Mouse (Mus musculus): Measurements from ENCODE around the gene Mrtfa. TPM values are rescaled to one million over a fixed set of nuclear protein-coding genes. Genes with fewer than 3 reads are reported as not detected.
"Not testable (repeated sequence)": the region's sequence is repeated elsewhere in the genome, so short reads cannot be mapped to it uniquely, and the experiment has no call there.

Mrtfa gene
- polyA plus RNA-seq, 1 experiment from 2014 or later, result 28.2 TPM

DNA sequence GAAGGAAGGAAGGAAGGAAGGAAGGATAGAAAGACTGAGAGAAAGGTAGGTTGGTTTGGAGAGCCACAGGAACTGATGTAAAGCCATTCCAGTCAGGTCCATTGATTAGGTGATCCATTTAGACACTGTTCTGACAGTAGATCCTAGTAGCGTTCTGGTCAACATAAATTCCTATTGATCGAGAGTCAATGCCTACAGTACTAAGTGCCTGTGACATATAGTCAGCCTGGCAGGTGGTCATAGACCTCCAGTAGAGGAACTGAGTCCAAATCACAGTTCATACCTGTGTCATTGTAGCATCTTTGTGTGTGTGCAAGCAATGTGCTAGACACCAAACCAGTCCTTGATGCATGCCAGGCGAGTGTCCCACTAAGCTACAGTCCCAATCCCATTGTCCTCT, 37.7 kb upstream of the Mrtfa start:
- Histone ChIP-seq H3K9ac (ENCODE audit: low read depth, low read length) (no peak overlapping the region), H3K27ac (ENCODE audit: low read depth, low read length) (no peak overlapping the region), H3K4me2 (replicated peaks; ENCODE audit: low read depth, low read length) (no peak overlapping the region), H3K36me3 (ENCODE audit: control insufficient read depth, insufficient read depth, low read length) (no peaks in the 10 kb centered on the region), H3K9me3 (ENCODE audit: control insufficient read depth, low read length) (no peaks in the 10 kb centered on the region), H3K27me3 (ENCODE audit: control insufficient read depth, insufficient read depth, low read length) (no peaks in the 10 kb centered on the region), H3K4me3 (ENCODE audit: low read length) (no peak overlapping the region), H3K4me1 (ENCODE audit: control insufficient read depth, insufficient read depth, low read length) (no peaks in the 10 kb centered on the region)
- ATAC-seq (ENCODE audit: low FRiP score, low TSS enrichment), result no peak
- WGBS, result 95% methylated on average over 3 of the region's 3 CpGs

DNA sequence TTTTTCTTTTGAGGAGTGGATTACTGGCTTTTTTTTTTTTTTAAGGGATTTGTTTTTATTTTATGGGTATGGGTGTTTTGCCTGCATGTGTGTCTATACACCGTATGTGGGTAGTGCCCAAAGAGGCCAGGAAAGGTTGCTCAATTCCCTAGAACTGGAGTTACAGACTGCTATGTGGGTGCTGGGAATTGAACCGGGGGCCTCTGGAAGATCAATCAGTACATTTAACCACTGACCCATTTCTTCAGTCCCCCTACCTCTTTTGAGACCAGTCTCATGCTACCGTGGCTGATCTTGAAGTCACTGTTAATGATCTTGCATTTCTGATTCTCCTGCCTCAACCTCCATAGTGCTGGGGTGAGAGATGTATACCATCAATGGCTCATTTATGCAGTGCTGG, 36.7 kb upstream of the Mrtfa start:
- Histone ChIP-seq H3K27me3 (ENCODE audit: control insufficient read depth, insufficient read depth, low read length) (no peaks in the 10 kb centered on the region), H3K4me3 (ENCODE audit: low read length) (no peak overlapping the region), H3K36me3 (ENCODE audit: control insufficient read depth, insufficient read depth, low read length) (no peaks in the 10 kb centered on the region), H3K9me3 (ENCODE audit: control insufficient read depth, low read length) (no peaks in the 10 kb centered on the region), H3K9ac (ENCODE audit: low read depth, low read length) (no peak overlapping the region), H3K4me1 (ENCODE audit: control insufficient read depth, insufficient read depth, low read length) (no peaks in the 10 kb centered on the region), H3K27ac (ENCODE audit: low read depth, low read length) (no peak overlapping the region), H3K4me2 (replicated peaks; ENCODE audit: low read depth, low read length) (no peak overlapping the region)
- 88% methylated on average over 3 of the region's 3 CpGs for WGBS
- no peak for ATAC-seq (ENCODE audit: low FRiP score, low TSS enrichment)

DNA sequence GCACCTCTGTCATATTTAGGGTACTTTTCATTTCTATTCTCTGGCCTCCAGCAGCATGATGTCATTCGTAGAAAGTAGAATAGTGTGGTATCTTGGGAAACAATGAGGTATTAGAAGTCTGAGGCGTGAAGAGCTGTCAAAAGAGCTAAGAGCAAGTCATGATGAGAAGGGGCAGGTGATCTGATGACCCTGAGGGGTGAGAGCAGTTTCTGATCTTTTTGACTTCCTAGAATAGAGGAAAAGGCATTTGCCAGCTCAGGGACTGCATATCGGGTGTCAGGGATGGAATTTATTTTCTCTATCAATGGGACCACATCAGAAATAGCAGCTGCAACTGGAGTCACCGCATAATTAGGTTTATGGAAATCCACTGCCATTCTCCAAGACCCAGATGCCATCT, 36.2 kb upstream of the Mrtfa start:
- Histone ChIP-seq H3K36me3 (ENCODE audit: control insufficient read depth, insufficient read depth, low read length) (no peaks in the 10 kb centered on the region), H3K9me3 (ENCODE audit: control insufficient read depth, low read length) (no peaks in the 10 kb centered on the region), H3K4me1 (ENCODE audit: control insufficient read depth, insufficient read depth, low read length) (no peaks in the 10 kb centered on the region), H3K27me3 (ENCODE audit: control insufficient read depth, insufficient read depth, low read length) (no peaks in the 10 kb centered on the region), H3K4me2 (replicated peaks; ENCODE audit: low read depth, low read length) (no peak overlapping the region), H3K9ac (ENCODE audit: low read depth, low read length) (no peak overlapping the region), H3K4me3 (ENCODE audit: low read length) (no peak overlapping the region), H3K27ac (ENCODE audit: low read depth, low read length) (no peak overlapping the region)
- no peak for ATAC-seq (ENCODE audit: low FRiP score, low TSS enrichment)
- WGBS, result 80% methylated on average over 4 of the region's 4 CpGs

DNA sequence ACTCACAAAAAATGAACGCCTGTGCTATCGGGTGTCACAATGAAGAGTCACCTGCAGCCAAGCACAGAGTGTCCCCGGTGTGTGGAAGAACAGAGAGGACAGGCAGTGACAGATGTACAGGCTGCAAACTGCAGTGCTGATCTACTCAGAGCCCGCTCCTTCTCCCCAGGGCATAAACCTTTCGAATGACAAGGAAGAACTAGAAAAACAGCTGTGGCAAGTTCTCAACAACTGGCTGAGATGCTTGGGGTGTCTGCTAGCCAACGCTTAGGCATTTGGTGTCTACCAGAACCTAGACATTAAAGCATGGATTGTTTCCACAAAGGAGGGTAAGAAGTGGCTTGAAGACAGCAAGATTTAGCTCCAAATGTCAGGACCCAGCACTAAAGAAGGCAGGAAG, 35.2 kb upstream of the Mrtfa start:
- WGBS, result 63% methylated on average over 6 of the region's 6 CpGs
- Histone ChIP-seq H3K4me1 (ENCODE audit: control insufficient read depth, insufficient read depth, low read length) (no peaks in the 10 kb centered on the region), H3K4me3 (ENCODE audit: low read length) (no peak overlapping the region), H3K9me3 (ENCODE audit: control insufficient read depth, low read length) (no peaks in the 10 kb centered on the region), H3K4me2 (replicated peaks; ENCODE audit: low read depth, low read length) (no peak overlapping the region), H3K27me3 (ENCODE audit: control insufficient read depth, insufficient read depth, low read length) (0 out of 2 replicates have a peak, but pooled peaks cover 1% of the 10 kb centered on the region), H3K36me3 (ENCODE audit: control insufficient read depth, insufficient read depth, low read length) (no peaks in the 10 kb centered on the region), H3K9ac (ENCODE audit: low read depth, low read length) (no peak overlapping the region), H3K27ac (ENCODE audit: low read depth, low read length) (no peak overlapping the region)
- ATAC-seq (ENCODE audit: low FRiP score, low TSS enrichment), result no peak

DNA sequence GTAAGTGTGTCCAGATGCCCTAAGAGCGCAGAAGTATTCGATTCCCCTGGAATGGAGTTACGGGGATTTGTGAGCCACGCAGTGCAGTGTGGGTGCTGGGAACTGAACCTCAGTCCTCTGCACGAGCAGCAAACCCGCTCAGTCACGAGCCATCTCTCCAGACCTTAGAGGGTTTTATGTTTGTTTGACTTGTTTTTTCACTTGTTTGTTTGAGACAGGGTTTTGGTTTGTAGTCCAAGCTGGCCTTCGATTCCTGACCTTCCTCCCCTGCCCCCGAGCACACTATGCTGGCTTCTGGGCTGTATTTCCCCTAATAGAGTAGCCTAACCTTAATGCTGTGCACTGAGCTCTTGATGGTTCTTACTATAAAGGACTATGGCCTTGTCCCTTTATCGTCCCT, 34.5 kb upstream of the Mrtfa start:
- 80% methylated on average over 10 of the region's 10 CpGs for WGBS
- ATAC-seq (ENCODE audit: low FRiP score, low TSS enrichment), result no peak

DNA sequence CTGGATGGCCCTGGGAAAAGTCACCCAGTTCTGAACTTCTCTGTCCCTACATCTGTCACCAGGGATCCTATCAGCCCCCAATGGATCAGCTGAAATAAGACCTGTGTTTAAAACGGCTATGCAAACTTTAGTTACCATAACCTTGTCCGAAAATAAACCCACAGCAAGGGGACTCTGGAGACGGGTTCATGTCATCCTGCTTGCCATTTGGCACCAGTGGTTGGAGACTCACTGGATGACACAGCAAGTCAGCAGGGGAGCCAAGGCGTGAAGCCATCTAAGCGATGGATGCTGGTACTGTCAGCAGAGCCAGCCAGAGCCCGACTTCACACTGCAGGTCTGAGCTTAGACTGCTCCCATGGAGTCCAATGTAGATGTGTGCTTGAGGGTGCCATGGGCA, 30.9 kb upstream of the Mrtfa start:
- Histone ChIP-seq H3K4me1 (ENCODE audit: control insufficient read depth, insufficient read depth, low read length) (no peaks in the 10 kb centered on the region), H3K36me3 (ENCODE audit: control insufficient read depth, insufficient read depth, low read length) (no peaks in the 10 kb centered on the region), H3K27ac (ENCODE audit: low read depth, low read length) (no peak overlapping the region), H3K4me2 (replicated peaks; ENCODE audit: low read depth, low read length) (no peak overlapping the region), H3K9ac (ENCODE audit: low read depth, low read length) (no peak overlapping the region), H3K27me3 (ENCODE audit: control insufficient read depth, insufficient read depth, low read length) (0 out of 2 replicates have a peak, but pooled peaks cover 2% of the 10 kb centered on the region), H3K4me3 (ENCODE audit: low read length) (no peak overlapping the region), H3K9me3 (ENCODE audit: control insufficient read depth, low read length) (no peaks in the 10 kb centered on the region)
- WGBS, result 46% methylated on average over 6 of the region's 6 CpGs
- ATAC-seq (ENCODE audit: low FRiP score, low TSS enrichment), result no peak

More for the DNA sequence above, 34.5 kb upstream of the Mrtfa start:
- 0 out of 2 replicates have a peak, but pooled peaks cover 2% of the 10 kb centered on the region for H3K27me3 ChIP-seq (ENCODE audit: control insufficient read depth, insufficient read depth, low read length)
- H3K9ac ChIP-seq (ENCODE audit: low read depth, low read length), result no peak overlapping the region
- no peaks in the 10 kb centered on the region for H3K9me3 ChIP-seq (ENCODE audit: control insufficient read depth, low read length)
- H3K4me3 ChIP-seq (ENCODE audit: low read length), result no peak overlapping the region
- H3K36me3 ChIP-seq (ENCODE audit: control insufficient read depth, insufficient read depth, low read length), result no peaks in the 10 kb centered on the region
- no peaks in the 10 kb centered on the region for H3K4me1 ChIP-seq (ENCODE audit: control insufficient read depth, insufficient read depth, low read length)
- no peak overlapping the region for H3K4me2 ChIP-seq (replicated peaks; ENCODE audit: low read depth, low read length)
- H3K27ac ChIP-seq (ENCODE audit: low read depth, low read length), result no peak overlapping the region

DNA sequence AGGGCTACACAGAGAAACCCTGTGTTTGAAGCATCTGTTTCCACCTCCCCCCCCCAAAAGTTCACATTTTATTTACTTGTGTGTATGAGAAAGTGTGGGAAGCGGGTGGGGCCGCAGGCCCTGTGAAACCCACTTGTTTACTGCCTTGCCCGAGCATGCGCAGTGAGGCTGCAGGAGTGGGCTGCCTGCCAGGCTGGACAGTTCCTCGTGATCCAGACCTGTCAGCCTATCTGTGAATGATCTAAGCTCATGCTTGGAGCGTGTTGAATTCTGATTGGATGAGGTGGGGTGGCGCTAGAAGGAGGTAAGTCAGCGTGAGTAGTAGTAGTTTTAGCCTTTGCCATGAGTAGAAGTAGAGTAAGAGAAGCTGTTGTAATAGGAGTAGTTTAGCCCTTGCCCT, 29.5 kb upstream of the Mrtfa start:
- not testable (repeated sequence) for H3K9me3 ChIP-seq (ENCODE audit: control insufficient read depth, low read length); ATAC-seq (ENCODE audit: low FRiP score, low TSS enrichment); H3K36me3 ChIP-seq (ENCODE audit: control insufficient read depth, insufficient read depth, low read length); H3K27ac ChIP-seq (ENCODE audit: low read depth, low read length); H3K9ac ChIP-seq (ENCODE audit: low read depth, low read length); H3K4me2 ChIP-seq (replicated peaks; ENCODE audit: low read depth, low read length); H3K4me3 ChIP-seq (ENCODE audit: low read length); H3K27me3 ChIP-seq (ENCODE audit: control insufficient read depth, insufficient read depth, low read length); H3K4me1 ChIP-seq (ENCODE audit: control insufficient read depth, insufficient read depth, low read length)
- WGBS, result 72% methylated on average over 8 of the region's 8 CpGs

DNA sequence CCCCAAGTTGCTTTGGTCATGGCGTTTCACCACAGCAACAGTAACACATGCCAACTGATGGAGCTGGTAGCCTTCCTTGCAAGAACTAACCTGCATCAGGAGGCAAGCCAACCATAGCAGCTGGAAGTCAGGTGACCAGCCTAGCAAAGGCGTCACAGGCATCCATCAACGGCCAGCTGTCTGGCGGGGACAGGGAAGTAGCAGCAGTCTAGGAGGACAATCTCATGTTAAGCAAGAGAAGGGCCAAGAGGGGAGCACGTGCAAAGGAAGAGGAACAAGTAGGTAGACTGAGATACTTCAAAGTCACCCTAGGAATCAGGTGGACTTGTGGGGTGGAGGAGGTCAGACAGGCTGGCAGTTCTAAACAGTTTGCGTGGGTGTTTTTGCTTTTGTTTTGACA, 28.5 kb upstream of the Mrtfa start:
- no peak for ATAC-seq (ENCODE audit: low FRiP score, low TSS enrichment)
- no peak overlapping the region for H3K9ac ChIP-seq (ENCODE audit: low read depth, low read length)
- 64% methylated on average over 6 of the region's 6 CpGs for WGBS

DNA sequence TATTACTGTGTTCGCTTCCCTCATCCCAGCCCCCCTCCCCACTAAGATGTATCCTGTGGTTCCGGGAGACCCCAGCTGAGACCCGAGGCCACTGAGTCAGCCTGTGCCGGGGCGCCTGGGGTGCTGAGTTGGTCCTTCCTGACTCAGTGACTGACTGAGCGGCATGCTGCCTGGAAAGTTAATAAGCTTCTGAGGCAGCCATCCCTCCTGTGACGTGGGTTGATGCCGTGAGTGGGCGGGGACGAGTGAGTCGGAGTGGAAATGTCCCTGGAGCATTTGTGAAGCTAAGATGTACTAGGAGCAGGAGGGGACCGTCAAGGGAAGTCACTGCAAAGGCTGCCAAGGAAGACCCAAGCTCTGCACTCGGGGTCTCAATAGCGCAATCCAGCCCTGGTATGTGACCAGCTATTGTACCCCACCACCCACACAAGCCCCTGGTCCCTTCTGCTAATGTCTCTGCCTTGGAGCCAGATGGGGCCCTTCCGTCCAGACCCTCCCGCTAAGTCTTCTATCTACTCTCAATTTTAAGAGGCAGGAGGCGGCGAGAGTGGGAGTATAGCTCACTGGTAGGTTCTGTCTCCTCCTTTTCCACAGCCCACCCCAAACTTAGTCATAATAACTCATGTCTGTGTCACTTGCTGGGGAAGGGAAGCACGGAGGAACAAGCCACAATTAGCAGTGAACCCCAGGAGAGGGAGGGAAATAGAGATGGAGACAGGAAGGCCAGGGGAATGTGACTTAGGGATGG, 26.5 kb upstream of the Mrtfa start:
- H3K9me3 ChIP-seq (ENCODE audit: control insufficient read depth, low read length), result no peaks in the 10 kb centered on the region
- H3K27ac ChIP-seq (ENCODE audit: low read depth, low read length), result no peak overlapping the region
- 73% methylated on average over 19 of the region's 19 CpGs for WGBS
- H3K4me1 ChIP-seq (ENCODE audit: control insufficient read depth, insufficient read depth, low read length), result 0 out of 2 replicates have a peak, but pooled peaks cover 6% of the 10 kb centered on the region
- ATAC-seq (ENCODE audit: low FRiP score, low TSS enrichment), result no peak
- H3K27me3 ChIP-seq (ENCODE audit: control insufficient read depth, insufficient read depth, low read length), result 0 out of 2 replicates have a peak, but pooled peaks cover 2% of the 10 kb centered on the region
- H3K36me3 ChIP-seq (ENCODE audit: control insufficient read depth, insufficient read depth, low read length), result no peaks in the 10 kb centered on the region
- H3K4me2 ChIP-seq (replicated peaks; ENCODE audit: low read depth, low read length), result no peak overlapping the region
- no peak overlapping the region for H3K4me3 ChIP-seq (ENCODE audit: low read length)
- no peak overlapping the region for H3K9ac ChIP-seq (ENCODE audit: low read depth, low read length)

More for the DNA sequence above, 28.5 kb upstream of the Mrtfa start:
- Histone ChIP-seq H3K4me3 (ENCODE audit: low read length) (no peak overlapping the region), H3K27me3 (ENCODE audit: control insufficient read depth, insufficient read depth, low read length) (0 out of 2 replicates have a peak, but pooled peaks cover 2% of the 10 kb centered on the region), H3K4me1 (ENCODE audit: control insufficient read depth, insufficient read depth, low read length) (no peaks in the 10 kb centered on the region), H3K4me2 (replicated peaks; ENCODE audit: low read depth, low read length) (no peak overlapping the region), H3K9me3 (ENCODE audit: control insufficient read depth, low read length) (no peaks in the 10 kb centered on the region), H3K27ac (ENCODE audit: low read depth, low read length) (no peak overlapping the region), H3K36me3 (ENCODE audit: control insufficient read depth, insufficient read depth, low read length) (no peaks in the 10 kb centered on the region)

Data from kidney, embryonic 14.5 days (tissue).